In genomic region chr4:126103590-126104068, GRCm38 (mm10) we compare ENCODE assay signal across 7 mouse cellular contexts. TPM values are rescaled to one million over a fixed set of nuclear protein-coding genes. Genes with fewer than 3 reads are reported as not detected.
A peak's percentile ranks its signal among the peaks of the same experiment; 100 is the strongest.
DNase-seq lines count a peak whose midpoint lies in the region; ATAC-seq lines count a peak whose summit lies in the region.

Stk40 (plus strand) TSS chr4:126103957.

- peak within 1 kb of the TSS; percentile 83 for H3K4me2 ChIP-seq in intestine, embryonic 16.5 days (ENCODE audit: low read depth, low read length)
- peak within 1 kb of the TSS; percentile 97 for H3K4me2 ChIP-seq in midbrain, embryonic 11.5 days

- intact Hi-C loops in left cerebral cortex, postnatal 36 days (cut with DNase I), result no loop called here

- no peaks in the 10 kb centered on the region; the same call in 1 of the 2 replicates for H3K36me3 ChIP-seq in intestine, embryonic 16.5 days (ENCODE audit: control insufficient read depth, insufficient read depth, low read length)
- H3K36me3 ChIP-seq in midbrain, embryonic 11.5 days (ENCODE audit: control insufficient read depth, insufficient read depth, low read length), result no peaks in the 10 kb centered on the region

- peak; percentile 96 for ATAC-seq in intestine, embryonic 16.5 days
- peak; percentile 96 for ATAC-seq in midbrain, embryonic 11.5 days (ENCODE audit: low FRiP score)

- no peaks in the 10 kb centered on the region for H3K9me3 ChIP-seq in intestine, embryonic 16.5 days (ENCODE audit: control insufficient read depth, low read length)
- H3K9me3 ChIP-seq in midbrain, embryonic 11.5 days (ENCODE audit: control insufficient read depth, low read length), result no peaks in the 10 kb centered on the region

- WGBS in intestine, embryonic 16.5 days, result 2% methylated on average over 34 of the region's 34 CpGs
- 1% methylated on average over 34 of the region's 34 CpGs for WGBS in midbrain, embryonic 11.5 days

- H3K27me3 ChIP-seq in intestine, embryonic 16.5 days (replicated peaks; ENCODE audit: control insufficient read depth, insufficient read depth, low read length), result no peaks in the 10 kb centered on the region
- H3K27me3 ChIP-seq in midbrain, embryonic 11.5 days (ENCODE audit: control insufficient read depth, insufficient read depth, low read length), result no peaks in the 10 kb centered on the region

- peak within 1 kb of the TSS; percentile 83 for H3K27ac ChIP-seq in intestine, embryonic 16.5 days (ENCODE audit: low read length)
- peak within 1 kb of the TSS; percentile 45 for H3K27ac ChIP-seq in midbrain, embryonic 11.5 days (ENCODE audit: low read depth, low read length)

- DNase-seq in adrenal gland, adult 8-10 months, result peak; percentile 95
- DNase-seq in embryo, embryonic 9.5 days (ENCODE audit: extremely low spot score), result peak; percentile 98
- peak; percentile 91 to 95 for DNase-seq in gastrocnemius, postnatal 4 days (ENCODE audit: low spot score in 2 of 2)
- peak; percentile 93 to 94 for DNase-seq in left cerebral cortex, postnatal 36 days (ENCODE audit: low spot score in 2 of 2)
- peak; percentile 99 for DNase-seq in midbrain, embryonic 11.5 days (ENCODE audit: low spot score, missing footprints)
- DNase-seq in skeletal muscle tissue, adult 2 months (ENCODE audit: low read depth, low spot score), result peak; percentile 99

- H3K9ac ChIP-seq in intestine, embryonic 16.5 days (ENCODE audit: low read depth, low read length), result peak within 1 kb of the TSS; percentile 87
- peak within 1 kb of the TSS; percentile 75 for H3K9ac ChIP-seq in midbrain, embryonic 11.5 days (ENCODE audit: low read length)

- H3K4me3 ChIP-seq in intestine, embryonic 16.5 days (ENCODE audit: low read length), result peak within 1 kb of the TSS; percentile 85
- H3K4me3 ChIP-seq in midbrain, embryonic 11.5 days (ENCODE audit: low read depth, low read length), result peak within 1 kb of the TSS; percentile 90

- peaks cover 37% of the 10 kb centered on the region for H3K4me1 ChIP-seq in intestine, embryonic 16.5 days (ENCODE audit: control insufficient read depth, insufficient read depth, low read length)
- H3K4me1 ChIP-seq in midbrain, embryonic 11.5 days (ENCODE audit: control insufficient read depth, insufficient read depth, low read length), result peaks cover 27% of the 10 kb centered on the region

RNA-seq across cellular contexts. Expression of gene Stk40, which starts in this region (rescaled TPM):
- total RNA-seq in adrenal gland, adult 8-10 months (2022), result 10 to 100 TPM; 33.9 to 38.7 (median 37.6) TPM
- total RNA-seq in gastrocnemius, postnatal 4 days (2021), result 10 to 100 TPM; 34.4 to 39.0 TPM
- polyA plus RNA-seq in intestine, embryonic 16.5 days (2015; fragmentation: Nextera tagmentation; extraction: Ambion mirVana), result 26.1 and 28.5 TPM in 2 replicates
- 10 to 100 TPM; 27.4 to 30.4 TPM for total RNA-seq in left cerebral cortex, postnatal 36 days (2021)
- 20.8 and 25.4 TPM in 2 replicates for polyA plus RNA-seq in midbrain, embryonic 11.5 days (2014; fragmentation: Nextera tagmentation; extraction: Ambion mirVana)

Comparison
In these comparisons a context has a peak if more than half of its experiments do, and no peak if none do; other contexts are left out.
1. Peak in every context shown above with its lines: DNase-seq, ATAC-seq, H3K4me3 ChIP-seq and H3K27ac ChIP-seq.